Mouse (Mus musculus): ENCODE results near the gene Slc26a11.

DNA sequence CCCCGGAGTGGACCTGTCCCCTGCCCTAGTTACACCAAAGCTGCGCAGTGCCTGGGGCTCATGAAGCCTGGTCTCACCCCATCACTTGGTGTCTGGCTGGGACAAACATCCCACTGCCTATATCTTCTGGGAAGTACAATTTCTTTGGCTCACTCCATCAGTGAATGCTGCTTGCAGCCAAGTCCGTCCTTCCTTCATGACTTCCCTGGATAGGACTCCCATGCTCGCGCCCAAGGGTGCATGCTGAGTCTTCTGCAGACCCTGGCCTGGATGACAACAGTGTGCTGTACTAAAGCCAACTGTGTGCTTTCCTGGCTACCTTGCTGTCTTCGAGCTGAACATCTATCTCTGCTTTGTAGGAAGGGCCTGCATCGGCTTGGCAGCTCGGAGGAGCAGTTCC lies 11.2 kb upstream of the Slc26a11 start:
- TF ChIP-seq CTCF (IDR thresholded peaks at IDR 0.05; ENCODE audit: extremely low read depth, insufficient read depth, insufficient read length, insufficient replicate concordance) (no peak), POLR2A (IDR thresholded peaks at IDR 0.05; ENCODE audit: low read depth, low read length) (no peak)

Measured in spleen, adult 2 months (tissue).